Mouse (Mus musculus) intestine, embryonic 16.5 days (tissue): ENCODE measurements around the gene Rpl7l1. TPM values are rescaled to one million over a fixed set of nuclear protein-coding genes. Genes with fewer than 3 reads are reported as not detected.

Experiments
- polyA plus RNA-seq: library from polyadenylated mRNA; unstranded; fragments of >200 nt; fragmentation: Nextera tagmentation; extraction: Ambion mirVana; gene quantifications from 2 replicates; pipeline ENCODE4 v1.2.1, GENCODE M21; 2015

Gene Rpl7l1
- polyA plus RNA-seq, 1 experiment from 2014 or later: 153 TPM

Other genes starting within 250 kb of the Rpl7l1 start
- 2.8 and 3.0 TPM in 2 replicates for gene Cul9, start 236.3 kb downstream of the Rpl7l1 start, polyA plus RNA-seq
- gene Srf, start 226.5 kb downstream of the Rpl7l1 start, polyA plus RNA-seq: 4.9 and 5.9 TPM in 2 replicates
- gene Ptk7, start 153.2 kb downstream of the Rpl7l1 start, polyA plus RNA-seq: 53.2 and 54.4 TPM in 2 replicates
- 93.7 and 104 TPM in 2 replicates for gene Klc4, start 136.7 kb downstream of the Rpl7l1 start, polyA plus RNA-seq
- 164 and 170 TPM in 2 replicates for gene Mrpl2, start 136.4 kb downstream of the Rpl7l1 start, polyA plus RNA-seq
- 42.4 and 43.1 TPM in 2 replicates for gene Cul7, start 132.3 kb downstream of the Rpl7l1 start, polyA plus RNA-seq
- gene Rrp36, start 108.3 kb downstream of the Rpl7l1 start, polyA plus RNA-seq: 64.8 and 67.4 TPM in 2 replicates
- gene Mea1, start 103.9 kb downstream of the Rpl7l1 start, polyA plus RNA-seq: 164 and 169 TPM in 2 replicates
- gene Klhdc3, start 101.8 kb downstream of the Rpl7l1 start, polyA plus RNA-seq: 107 and 111 TPM in 2 replicates
- gene Ppp2r5d, start 77.6 kb downstream of the Rpl7l1 start, polyA plus RNA-seq: 69.7 and 73.4 TPM in 2 replicates
- gene Pex6, start 71.2 kb downstream of the Rpl7l1 start, polyA plus RNA-seq: 17.1 and 20.8 TPM in 2 replicates
- gene Gnmt, start 53.5 kb downstream of the Rpl7l1 start, polyA plus RNA-seq: 8.2 and 10.0 TPM in 2 replicates
- gene Cnpy3, start 30.5 kb downstream of the Rpl7l1 start, polyA plus RNA-seq: 73.9 and 75.6 TPM in 2 replicates
- gene Ptcra, start 19.0 kb downstream of the Rpl7l1 start, polyA plus RNA-seq: 0.34 and 0.37 TPM in 2 replicates
- 102 and 104 TPM in 2 replicates for gene 2310039H08Rik, start 10.0 kb downstream of the Rpl7l1 start, polyA plus RNA-seq
- 3.0 TPM in 2 replicates for gene Bicral, start 75.8 kb upstream of the Rpl7l1 start, polyA plus RNA-seq
- 31.8 and 35.8 TPM in 2 replicates for gene Tbcc, start 108.0 kb upstream of the Rpl7l1 start, polyA plus RNA-seq
- not detected in 2 replicates for gene Prph2, start 127.8 kb upstream of the Rpl7l1 start, polyA plus RNA-seq
- 9.1 and 10.1 TPM in 2 replicates for gene Ubr2, start 227.9 kb upstream of the Rpl7l1 start, polyA plus RNA-seq